Mouse (Mus musculus) right cerebral cortex, postnatal 36 days (tissue): Measurements from ENCODE around the gene Cd38.
A peak's percentile ranks its signal among the peaks of the same experiment; 100 is the strongest.

ENCODE experiments used
- DNase-seq, 2 experiments: peaks; one replicate each; pipeline ENCODE4 v3.0.0; 2022; ENCODE audit warnings: low spot score in 2 of 2, mixed read lengths in 1 of 2

Gene Cd38

GRCm38 (mm10) chr5:43868253-43868652, at the start of gene Cd38:
Gene Cd38, plus strand, starts transcription at chr5:43868553.
- DNase-seq, result no peak

- DNase-seq, result no peak
These were observed 49.7 kb upstream of the Cd38 start, which contains the start of gene Bst1 for GRCm38 (mm10) chr5:43818695-43819094. Gene Bst1, plus strand, starts transcription at chr5:43818885.

- no peak for DNase-seq
These were observed 47.6 kb upstream of the Cd38 start for GRCm38 (mm10) chr5:43820785-43821184.

GRCm38 (mm10) chr5:43821538-43821937, 46.8 kb upstream of the Cd38 start, which contains the start of gene Fbxl5:
Gene Fbxl5, minus strand, starts transcription at chr5:43821638.
- DNase-seq, result no peak

GRCm38 (mm10) chr5:43822199-43822598, 46.2 kb upstream of the Cd38 start:
- DNase-seq, result no peak

- no peak for DNase-seq
These were observed 45.5 kb upstream of the Cd38 start for GRCm38 (mm10) chr5:43822824-43823223.

- no peak for DNase-seq
These were observed 43.8 kb upstream of the Cd38 start for GRCm38 (mm10) chr5:43824580-43824979.

GRCm38 (mm10) chr5:43826883-43827282, 41.5 kb upstream of the Cd38 start:
- DNase-seq, result no peak

- DNase-seq, result no peak
These were observed 41.0 kb upstream of the Cd38 start for GRCm38 (mm10) chr5:43827366-43827765.

- no peak for DNase-seq
These were observed 31.8 kb upstream of the Cd38 start for GRCm38 (mm10) chr5:43836590-43836989.

GRCm38 (mm10) chr5:43837372-43837771, 31.0 kb upstream of the Cd38 start:
- DNase-seq, result peak in 1 of 2 experiments; percentile 14

GRCm38 (mm10) chr5:43841144-43842010, 27.0 kb upstream of the Cd38 start:
- no peak for DNase-seq

GRCm38 (mm10) chr5:43842011-43842285, 26.4 kb upstream of the Cd38 start:
- DNase-seq, result no peak

- no peak for DNase-seq
These were observed 25.7 kb upstream of the Cd38 start for GRCm38 (mm10) chr5:43842576-43843155.

- DNase-seq, result no peak
These were observed 23.3 kb upstream of the Cd38 start for GRCm38 (mm10) chr5:43845083-43845482.

- no peak for DNase-seq
These were observed 22.7 kb upstream of the Cd38 start for GRCm38 (mm10) chr5:43845646-43846045.

- DNase-seq, result no peak
These were observed 22.1 kb upstream of the Cd38 start for GRCm38 (mm10) chr5:43846227-43846626.

- DNase-seq, result no peak
These were observed 20.8 kb upstream of the Cd38 start for GRCm38 (mm10) chr5:43847555-43847954.

GRCm38 (mm10) chr5:43848275-43848674, 20.1 kb upstream of the Cd38 start:
- DNase-seq, result no peak

GRCm38 (mm10) chr5:43853096-43853867, 15.1 kb upstream of the Cd38 start:
- DNase-seq, result no peak

GRCm38 (mm10) chr5:43853868-43854488, 14.4 kb upstream of the Cd38 start:
- DNase-seq, result no peak

- no peak for DNase-seq
These were observed 12.6 kb upstream of the Cd38 start for GRCm38 (mm10) chr5:43855769-43856168.
